Mouse (Mus musculus) liver, adult 2 months (tissue): ENCODE measurements around the gene Ssbp4.

Experiments
- CTCF ChIP-seq: fragments of 200-500 bp; IDR thresholded peaks from 2 replicates; pipeline ENCODE4 v1.5.1; 2011; ENCODE audit warnings: low read depth, low read length, control low read depth
- POLR2A ChIP-seq: fragments of 200-500 bp; IDR thresholded peaks from 2 replicates; pipeline ENCODE4 v1.6.1; 2011; ENCODE audit warnings: low read length, control low read depth; ENCODE audit not compliant: insufficient read depth; ENCODE audit errors: extremely low read depth

DNA sequence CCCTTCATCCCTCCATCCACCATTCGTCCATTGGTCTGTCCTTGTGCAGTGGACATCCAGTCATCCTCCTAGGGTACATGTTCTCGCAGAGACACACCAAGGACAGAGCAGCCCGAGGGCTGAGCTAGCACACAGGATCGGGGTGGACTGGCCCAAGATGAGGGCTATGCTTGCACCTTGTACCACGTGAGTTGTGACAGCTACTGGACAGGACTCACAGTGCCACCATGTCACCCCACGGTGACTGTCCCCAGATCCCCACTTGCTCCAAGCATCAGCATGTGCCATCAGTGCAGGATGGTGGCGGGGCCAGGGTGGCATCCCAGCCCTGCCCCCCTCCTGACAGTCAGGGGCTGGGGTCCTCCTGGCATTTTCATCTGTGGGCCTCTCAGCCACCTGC, 4.1 kb downstream of the Ssbp4 start:
- TF ChIP-seq CTCF: no peak
- no peak for TF ChIP-seq POLR2A
